In genomic region chr10:128526366-128527356, GRCm38 (mm10) we compare ENCODE assay signal across 8 mouse cellular contexts. TPM values are rescaled to one million over a fixed set of nuclear protein-coding genes. Genes with fewer than 3 reads are reported as not detected.
DNase-seq lines count a peak whose midpoint lies in the region; ATAC-seq and TF ChIP-seq lines count a peak whose summit lies in the region.

No protein-coding gene starts in this region.

- peaks cover 28% of the 10 kb centered on the region for H3K27me3 ChIP-seq in embryonic facial prominence, embryonic 13.5 days
- H3K27me3 ChIP-seq in intestine, embryonic 15.5 days (replicated peaks), result no peaks in the 10 kb centered on the region
- H3K27me3 ChIP-seq in myocyte (ENCODE audit: control insufficient read depth, insufficient read depth, insufficient read length), result no peaks in the 10 kb centered on the region

- H3K9ac ChIP-seq in embryonic facial prominence, embryonic 13.5 days, result peak overlapping the region; percentile 62
- H3K9ac ChIP-seq in intestine, embryonic 15.5 days, result peak overlapping the region; percentile 36

- ATAC-seq in embryonic facial prominence, embryonic 13.5 days (ENCODE audit: insufficient number of reproducible peaks, insufficient read depth, low FRiP score, low TSS enrichment, low read depth), result no peak
- 0 out of 2 replicates have a peak, but pooled peaks have one; percentile 24 for ATAC-seq in intestine, embryonic 15.5 days

- peak overlapping the region; percentile 12; the same call in 1 of the 2 replicates for H3K27ac ChIP-seq in layer of hippocampus, adult 2 months
- peak overlapping the region; percentile 84 for H3K27ac ChIP-seq in embryonic facial prominence, embryonic 13.5 days
- H3K27ac ChIP-seq in intestine, embryonic 15.5 days, result peak overlapping the region; percentile 32; the same call in 1 of the 2 replicates

- TF ChIP-seq POLR2A in myocyte (IDR thresholded peaks at IDR 0.05; ENCODE audit: insufficient read length, low read depth), result no peak

- intact Hi-C loops in left cerebral cortex, postnatal 10 days (cut with DNase I), result loop anchor here (5.0 kb wide), 1 partner anchor 34 kb away; the partner anchor contains the start of gene Myl6

- H3K4me1 ChIP-seq in embryonic facial prominence, embryonic 13.5 days, result peaks cover 19% of the 10 kb centered on the region
- peaks cover 9% of the 10 kb centered on the region for H3K4me1 ChIP-seq in intestine, embryonic 15.5 days (replicated peaks)

- H3K9me3 ChIP-seq in embryonic facial prominence, embryonic 13.5 days, result no peaks in the 10 kb centered on the region
- H3K9me3 ChIP-seq in intestine, embryonic 15.5 days, result no peaks in the 10 kb centered on the region

- no peak overlapping the region for H3ac ChIP-seq in myocyte (ENCODE audit: control insufficient read depth, insufficient read length)

- peaks cover 8% of the 10 kb centered on the region; the same call in 1 of the 2 replicates for H3K36me3 ChIP-seq in embryonic facial prominence, embryonic 13.5 days
- no peaks in the 10 kb centered on the region for H3K36me3 ChIP-seq in intestine, embryonic 15.5 days
- H3K36me3 ChIP-seq in myocyte (ENCODE audit: control insufficient read depth, insufficient read depth), result peaks cover 11% of the 10 kb centered on the region

- peaks cover 24% of the 10 kb centered on the region for H3K79me2 ChIP-seq in myocyte (ENCODE audit: control insufficient read depth, insufficient read depth)

- TF ChIP-seq CTCF in layer of hippocampus, adult 2 months (conservative IDR thresholded peaks at IDR 0.05), result no peak

- no peak for DNase-seq in layer of hippocampus, adult 2 months (ENCODE audit: low spot score in 2 of 2)
- DNase-seq in layer of hippocampus, adult 9-10 months (ENCODE audit: low spot score), result no peak
- no peak for DNase-seq in thymus, postnatal 4 days
- DNase-seq in left cerebral cortex, postnatal 10 days (ENCODE audit: extremely low spot score in 1 of 2, low spot score in 2 of 2), result no peak
- no peak for DNase-seq in thymus, postnatal 36 days

- 31% methylated on average over 28 of the region's 28 CpGs for WGBS in embryonic facial prominence, embryonic 13.5 days
- WGBS in intestine, embryonic 15.5 days, result 27% methylated on average over 28 of the region's 28 CpGs

- peak overlapping the region; percentile 98 for H3K4me2 ChIP-seq in embryonic facial prominence, embryonic 13.5 days
- H3K4me2 ChIP-seq in intestine, embryonic 15.5 days (replicated peaks), result peak overlapping the region; percentile 95
- peak overlapping the region; percentile 92 for H3K4me2 ChIP-seq in myocyte (ENCODE audit: low read depth)

- H3K4me3 ChIP-seq in layer of hippocampus, adult 2 months, result peak overlapping the region; percentile 92
- peak overlapping the region; percentile 86 for H3K4me3 ChIP-seq in embryonic facial prominence, embryonic 13.5 days
- peak overlapping the region; percentile 74 for H3K4me3 ChIP-seq in intestine, embryonic 15.5 days (replicated peaks)
- H3K4me3 ChIP-seq in myocyte, result peak overlapping the region; percentile 99

TF ChIP-seq in myocyte, 11 proteins besides CTCF, POLR2A, EP300 and RAD21:
- TF ChIP-seq REST (IDR thresholded peaks at IDR 0.05; ENCODE audit: insufficient read depth, insufficient read length) (no peak), MYOD1 (IDR thresholded peaks at IDR 0.05; ENCODE audit: control insufficient read depth in 1 of 3, insufficient read length in 2 of 3, low read depth in 2 of 3) (peak in 1 of 3 experiments; percentile 8)
TF ChIP-seq in myocyte: peak in this region for 1.

RNA-seq across cellular contexts. Expression of gene Esyt1, which starts 1.0 kb away (rescaled TPM):
- total RNA-seq in layer of hippocampus, adult 2 months (2021), result 1 to 10 TPM; 5.5 TPM
- polyA plus RNA-seq in embryonic facial prominence, embryonic 13.5 days (2015; fragmentation: Nextera tagmentation; extraction: Ambion mirVana), result 21.4 and 23.1 TPM in 2 replicates
- 28.4 and 29.3 TPM in 2 replicates for polyA plus RNA-seq in intestine, embryonic 15.5 days (2015; fragmentation: Nextera tagmentation; extraction: Ambion mirVana)
- 166 TPM for polyA plus RNA-seq in myocyte (2012; fragmentation: generic; extraction: Trizol)
- 1 to 10 TPM; 8.9 to 9.3 TPM for total RNA-seq in left cerebral cortex, postnatal 10 days (2021)

RNA-seq across cellular contexts. Expression of gene Zc3h10, which starts 20.9 kb away (rescaled TPM):
- 10 to 100 TPM; 12.2 to 14.3 TPM for total RNA-seq in layer of hippocampus, adult 2 months (2021)
- 13.5 and 15.5 TPM in 2 replicates for polyA plus RNA-seq in embryonic facial prominence, embryonic 13.5 days (2015; fragmentation: Nextera tagmentation; extraction: Ambion mirVana)
- 14.5 and 15.2 TPM in 2 replicates for polyA plus RNA-seq in intestine, embryonic 15.5 days (2015; fragmentation: Nextera tagmentation; extraction: Ambion mirVana)
- polyA plus RNA-seq in myocyte (2012; fragmentation: generic; extraction: Trizol), result 13.8 TPM
- 10 to 100 TPM; 10.8 to 10.9 TPM for total RNA-seq in left cerebral cortex, postnatal 10 days (2021)

RNA-seq across cellular contexts. Expression of gene Rpl41, which starts 22.4 kb away (rescaled TPM):
- 1,000 to 10,000 TPM; 1,438 to 1,486 TPM for total RNA-seq in layer of hippocampus, adult 2 months (2021)
- polyA plus RNA-seq in embryonic facial prominence, embryonic 13.5 days (2015; fragmentation: Nextera tagmentation; extraction: Ambion mirVana), result 4,323 and 4,329 TPM in 2 replicates
- polyA plus RNA-seq in intestine, embryonic 15.5 days (2015; fragmentation: Nextera tagmentation; extraction: Ambion mirVana), result 3,667 and 3,915 TPM in 2 replicates
- 12,553 TPM for polyA plus RNA-seq in myocyte (2012; fragmentation: generic; extraction: Trizol)
- total RNA-seq in left cerebral cortex, postnatal 10 days (2021), result 1,000 to 10,000 TPM; 2,483 to 2,553 TPM

RNA-seq across cellular contexts. Expression of gene Myl6b, which starts 28.2 kb away (rescaled TPM):
- 10 to 100 TPM; 18.5 to 21.1 TPM for total RNA-seq in layer of hippocampus, adult 2 months (2021)
- 2.8 and 4.0 TPM in 2 replicates for polyA plus RNA-seq in embryonic facial prominence, embryonic 13.5 days (2015; fragmentation: Nextera tagmentation; extraction: Ambion mirVana)
- polyA plus RNA-seq in intestine, embryonic 15.5 days (2015; fragmentation: Nextera tagmentation; extraction: Ambion mirVana), result 2.4 and 2.7 TPM in 2 replicates
- polyA plus RNA-seq in myocyte (2012; fragmentation: generic; extraction: Trizol), result 734 TPM
- 10 to 100 TPM; 30.9 to 34.1 TPM for total RNA-seq in left cerebral cortex, postnatal 10 days (2021)

RNA-seq across cellular contexts. Expression of gene Myl6, which starts 32.7 kb away (rescaled TPM):
- 100 to 1,000 TPM; 519 to 544 TPM for total RNA-seq in layer of hippocampus, adult 2 months (2021)
- 961 and 1,001 TPM in 2 replicates for polyA plus RNA-seq in embryonic facial prominence, embryonic 13.5 days (2015; fragmentation: Nextera tagmentation; extraction: Ambion mirVana)
- 1,676 and 1,825 TPM in 2 replicates for polyA plus RNA-seq in intestine, embryonic 15.5 days (2015; fragmentation: Nextera tagmentation; extraction: Ambion mirVana)
- 2,234 TPM for polyA plus RNA-seq in myocyte (2012; fragmentation: generic; extraction: Trizol)
- total RNA-seq in left cerebral cortex, postnatal 10 days (2021), result 100 to 1,000 TPM; 602 to 610 TPM

Comparison
In these comparisons a context has a peak if more than half of its experiments do, and no peak if none do; other contexts are left out.
1. H3K27ac ChIP-seq: peak in every context shown above with its lines; median percentile 84 in embryonic facial prominence, embryonic 13.5 days; 32 in intestine, embryonic 15.5 days; 12 in layer of hippocampus, adult 2 months.